Mouse (Mus musculus): ENCODE results near the gene Gm11232.

GRCm38 (mm10) chr4:71727611-71728010 lies 30.2 kb downstream of the Gm11232 start:
- no peak for TF ChIP-seq CTCF (IDR thresholded peaks at IDR 0.05 in 2 of 3, conservative IDR thresholded peaks at IDR 0.05 in 1 of 3; ENCODE audit: control insufficient read depth in 1 of 3, insufficient read depth in 1 of 3, low read depth in 2 of 3, low read length in 3 of 3, poor library complexity in 1 of 3, severe bottlenecking in 1 of 3)
- TF ChIP-seq ZKSCAN1 (IDR thresholded peaks at IDR 0.05; ENCODE audit: low read depth, low read length): no peak
- TF ChIP-seq GATA1 (IDR thresholded peaks at IDR 0.05; ENCODE audit: low read depth, low read length): no peak
- TF ChIP-seq POLR2A (IDR thresholded peaks at IDR 0.05; ENCODE audit: control insufficient read depth in 1 of 2, insufficient read depth in 1 of 2, low read depth in 1 of 2, low read length in 2 of 2, poor library complexity in 1 of 2): no peak
- no peak for TF ChIP-seq E2F4 (IDR thresholded peaks at IDR 0.05; ENCODE audit: borderline replicate concordance, low read depth, low read length)
- no peak for TF ChIP-seq UBTF (IDR thresholded peaks at IDR 0.05; ENCODE audit: borderline replicate concordance, insufficient read depth, low read depth, low read length)
- no peak for TF ChIP-seq ZNF384 (IDR thresholded peaks at IDR 0.05; ENCODE audit: low read depth, low read length)
- TF ChIP-seq ZC3H11A (IDR thresholded peaks at IDR 0.05; ENCODE audit: low read depth, low read length): no peak
- TF ChIP-seq CHD1 (IDR thresholded peaks at IDR 0.05; ENCODE audit: low read depth, low read length): no peak
